Mouse (Mus musculus): ENCODE data around the gene Nde1.

- no peak for TF ChIP-seq EP300 (IDR thresholded peaks at IDR 0.05; ENCODE audit: insufficient read depth, low read depth, low read length)
- no peak for TF ChIP-seq CTCF (IDR thresholded peaks at IDR 0.05; ENCODE audit: low read depth, low read length)
- TF ChIP-seq POLR2A (IDR thresholded peaks at IDR 0.05; ENCODE audit: insufficient read depth, low read length) = no peak
These were observed 52.1 kb downstream of the Nde1 start for GRCm38 (mm10) chr16:14215156-14215555.

Data from ES-Bruce4 (cell line).